Mouse (Mus musculus) CD8-positive naive resting alpha-beta T cell, adult 2 months (primary cell): ENCODE data around the gene Popdc2.
A peak's percentile ranks its signal among the peaks of the same experiment; 100 is the strongest.

Experiments
- DNase-seq, 2 experiments: peaks; one replicate each; pipeline ENCODE4 v3.0.0; 2022; ENCODE audit warnings: low read depth in 2 of 2, low spot score in 2 of 2

Popdc2 gene

GRCm38 (mm10) chr16:38375182-38375581 lies 13.2 kb downstream of the Popdc2 start:
- DNase-seq, result no peak

- DNase-seq, result peak in 1 of 2 experiments; percentile 18
Measured at GRCm38 (mm10) chr16:38376163-38376840, 14.3 kb downstream of the Popdc2 start.

DNA sequence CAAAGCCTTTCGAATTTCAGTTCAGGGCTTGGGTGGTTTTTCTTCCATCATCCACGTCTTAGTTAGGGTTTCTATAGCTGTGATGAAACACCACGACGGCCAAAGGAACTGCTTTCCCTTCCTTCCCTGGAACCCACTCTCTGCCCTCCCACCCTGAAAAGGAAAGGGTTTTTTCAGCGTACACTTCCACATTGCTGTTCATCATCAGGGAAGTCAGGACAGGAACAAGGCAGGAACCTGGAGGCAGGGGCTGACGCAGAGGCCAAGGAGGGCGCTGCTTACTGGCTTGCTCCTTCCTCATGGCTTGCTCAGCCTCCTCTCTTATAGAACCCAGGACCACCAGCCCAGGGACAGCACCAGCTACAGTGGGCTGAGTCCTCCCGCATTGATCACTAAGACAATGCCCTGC lies 14.8 kb downstream of the Popdc2 start:
- DNase-seq, result no peak

- DNase-seq, result no peak
Measured at GRCm38 (mm10) chr16:38377546-38377945, 15.5 kb downstream of the Popdc2 start.

DNA sequence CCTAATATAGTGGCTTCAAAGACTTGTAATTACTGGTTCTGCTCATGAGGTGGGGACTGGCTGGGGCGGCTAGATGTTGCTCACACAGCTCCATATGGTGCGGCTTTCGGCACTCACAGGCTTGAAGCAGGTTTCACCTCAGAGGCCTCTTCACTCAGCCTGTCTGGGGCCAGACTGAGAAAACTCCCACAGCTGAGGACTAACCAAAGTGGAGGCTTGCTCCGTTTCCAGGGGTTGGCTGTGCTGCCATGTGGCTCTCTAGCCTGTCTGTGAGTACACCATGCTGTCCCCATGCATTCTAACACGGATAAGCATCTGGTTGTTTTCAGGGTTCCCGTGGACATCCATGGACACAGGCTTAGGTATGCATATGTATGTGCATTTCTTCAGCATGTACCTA lies 16.6 kb downstream of the Popdc2 start:
- DNase-seq, result no peak

DNA sequence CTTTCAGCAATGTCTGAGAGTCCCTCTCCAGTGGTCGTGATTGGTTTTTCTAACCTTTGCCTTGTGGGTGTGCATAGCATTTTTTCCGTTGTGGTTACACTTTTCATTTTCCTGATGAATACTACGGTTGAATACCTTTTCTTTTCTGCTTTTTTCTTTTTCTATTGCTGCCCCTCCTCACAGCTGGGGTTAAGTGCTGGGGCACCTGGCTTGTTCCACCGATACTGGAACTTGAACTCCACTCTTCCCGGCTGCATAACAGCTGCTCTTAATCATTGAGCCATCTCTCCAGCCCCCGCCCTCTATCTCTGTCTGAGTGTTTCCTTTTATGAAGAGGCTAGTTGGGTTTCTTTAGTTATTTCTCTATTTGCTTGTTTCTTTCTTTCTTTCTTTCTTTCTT lies 17.1 kb downstream of the Popdc2 start:
- no peak for DNase-seq

DNA sequence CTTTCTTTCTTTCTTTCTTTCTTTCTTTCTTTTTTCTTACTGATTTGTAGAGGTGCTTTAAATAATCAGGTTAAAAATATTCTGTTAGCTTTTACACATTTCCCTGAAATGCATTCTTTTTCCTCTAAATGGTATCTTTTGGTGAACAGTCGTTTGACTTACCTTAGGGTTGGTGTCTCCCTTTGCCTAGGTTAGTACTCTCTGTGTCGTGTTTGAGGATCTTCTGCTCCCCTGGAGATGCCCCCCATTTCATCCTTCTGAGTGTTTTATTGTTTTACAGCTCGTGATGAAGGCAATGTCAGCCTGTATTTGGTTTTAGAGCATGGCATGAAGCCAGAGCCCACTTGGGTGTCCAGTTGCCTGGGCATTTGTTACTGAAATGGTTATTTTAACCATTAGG lies 17.5 kb downstream of the Popdc2 start:
- DNase-seq, result no peak

DNA sequence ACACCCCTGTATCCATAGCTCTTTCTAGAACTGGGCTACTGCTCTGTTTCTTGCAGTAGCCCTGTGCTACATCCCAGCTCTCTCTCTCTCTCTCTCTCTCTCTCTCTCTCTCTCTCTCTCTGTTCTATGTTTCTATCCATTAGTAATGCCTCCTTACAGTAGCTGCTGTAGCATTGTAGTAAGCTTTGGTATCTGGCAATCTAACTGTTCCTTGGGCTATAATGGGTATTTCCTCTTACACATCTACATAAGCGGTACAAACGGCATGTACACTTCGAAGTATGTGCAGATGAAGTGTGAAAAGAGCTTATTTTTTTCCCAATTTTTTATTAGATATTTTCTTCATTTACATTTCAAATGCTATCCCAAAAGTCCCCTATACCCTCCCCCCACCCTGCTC lies 17.9 kb downstream of the Popdc2 start:
- no peak for DNase-seq

DNA sequence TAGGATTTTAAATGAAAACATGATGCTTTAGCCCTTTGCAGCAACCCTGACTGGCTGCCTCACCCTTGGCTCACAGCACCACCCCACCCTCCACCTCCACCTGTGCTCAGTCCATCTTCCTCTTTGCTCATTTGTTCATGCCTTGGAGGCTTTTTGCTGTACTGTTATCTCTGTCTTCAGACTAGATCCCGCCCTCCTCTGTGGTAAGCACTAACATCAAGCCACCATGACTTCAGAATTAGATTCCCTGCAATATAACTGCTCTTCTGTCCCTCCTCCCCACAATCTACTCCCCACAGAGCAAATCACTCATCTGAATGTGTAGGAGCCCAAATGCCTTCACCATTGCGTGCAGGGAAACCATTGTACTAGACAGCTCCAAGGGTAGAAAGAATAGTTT lies 21.7 kb downstream of the Popdc2 start:
- DNase-seq, result no peak

GRCm38 (mm10) chr16:38385184-38385634 lies 23.2 kb downstream of the Popdc2 start:
- no peak for DNase-seq

- DNase-seq, result no peak
Measured at GRCm38 (mm10) chr16:38385700-38386099, 23.7 kb downstream of the Popdc2 start.

DNA sequence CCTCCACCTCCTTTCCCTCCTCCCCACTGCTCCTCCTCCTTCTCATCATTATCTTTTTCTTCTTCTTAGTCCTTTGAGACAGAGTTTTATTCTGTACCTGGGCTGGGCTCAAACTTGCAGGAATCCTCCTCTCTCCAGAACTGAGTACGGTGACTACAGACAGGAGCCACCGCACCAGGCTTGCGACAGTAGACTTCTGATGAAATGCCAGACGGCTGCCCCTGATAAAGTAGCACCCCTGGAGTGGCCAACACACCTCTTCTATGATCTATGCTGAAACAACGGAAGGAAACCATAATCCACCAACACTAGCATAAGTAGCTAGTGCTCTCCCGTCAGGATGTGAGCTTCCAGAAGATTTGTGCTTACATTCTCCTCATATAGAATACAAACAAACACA lies 25.4 kb downstream of the Popdc2 start:
- DNase-seq, result no peak

DNA sequence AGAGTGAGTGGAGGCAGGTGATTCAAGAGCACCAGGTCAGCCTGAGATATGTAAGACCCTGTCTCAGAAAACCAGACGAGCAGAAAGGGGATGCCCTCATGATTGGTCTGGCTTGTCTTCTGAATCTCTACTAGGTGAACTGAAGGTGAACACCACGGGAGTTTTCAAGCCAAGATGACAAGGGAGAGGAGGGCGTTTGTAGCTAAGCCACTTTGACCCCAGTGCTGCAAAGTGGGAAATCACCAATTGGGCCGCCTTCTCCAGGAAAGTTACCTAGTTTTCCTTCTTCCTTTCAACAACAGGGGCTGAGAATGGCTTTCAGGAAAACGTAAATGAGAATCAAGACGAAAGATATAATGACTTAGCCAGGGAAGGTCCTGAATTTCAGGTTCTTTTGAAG lies 26.7 kb downstream of the Popdc2 start:
- no peak for DNase-seq

DNA sequence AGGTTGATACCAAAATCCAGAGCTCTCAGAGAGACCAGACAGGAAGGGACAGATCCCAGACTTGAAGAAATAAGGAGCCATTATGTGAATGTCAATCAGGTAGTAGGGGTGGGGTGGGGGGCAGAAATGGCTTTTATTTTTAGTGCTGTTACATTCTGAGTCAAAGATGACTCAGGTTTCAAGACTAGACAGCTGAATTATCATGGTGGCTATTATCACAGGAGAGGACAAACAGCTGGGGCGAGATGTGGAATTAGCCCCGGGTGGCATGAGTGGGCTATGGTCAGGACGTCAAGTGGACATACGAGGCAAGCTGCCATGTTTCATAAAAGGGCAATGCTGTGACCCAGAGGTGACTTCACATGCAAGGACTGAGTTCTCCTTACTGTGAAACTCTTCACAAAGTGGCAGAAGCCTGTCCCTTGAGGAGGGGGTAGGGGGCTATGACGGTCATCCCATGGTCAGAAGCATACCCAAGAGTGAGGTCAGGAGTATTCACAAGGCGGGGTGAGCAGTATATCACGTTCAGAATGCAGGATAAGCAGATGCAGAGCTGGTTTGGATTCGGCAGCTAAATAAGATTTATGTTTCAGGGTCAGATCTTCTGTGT lies 27.4 kb downstream of the Popdc2 start:
- DNase-seq, result no peak

DNA sequence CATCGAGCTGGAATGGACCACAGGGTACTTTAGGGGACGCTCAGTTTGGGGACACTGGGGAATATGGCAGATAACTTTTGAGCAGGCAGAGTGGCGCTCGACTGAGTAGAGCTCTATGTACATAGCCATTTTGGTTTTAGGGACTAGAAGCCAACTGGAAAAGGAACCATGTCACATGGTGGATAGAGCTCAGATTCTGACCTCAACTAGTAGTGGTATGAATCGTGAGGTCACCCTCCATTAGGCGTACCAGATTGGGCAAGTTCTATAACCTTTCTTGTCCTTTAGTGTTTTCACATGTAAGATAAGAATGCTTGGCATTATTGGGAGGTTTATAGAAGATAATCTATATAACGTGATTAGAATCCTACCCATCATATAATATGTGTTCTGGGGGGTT lies 28.3 kb downstream of the Popdc2 start:
- DNase-seq, result no peak

DNA sequence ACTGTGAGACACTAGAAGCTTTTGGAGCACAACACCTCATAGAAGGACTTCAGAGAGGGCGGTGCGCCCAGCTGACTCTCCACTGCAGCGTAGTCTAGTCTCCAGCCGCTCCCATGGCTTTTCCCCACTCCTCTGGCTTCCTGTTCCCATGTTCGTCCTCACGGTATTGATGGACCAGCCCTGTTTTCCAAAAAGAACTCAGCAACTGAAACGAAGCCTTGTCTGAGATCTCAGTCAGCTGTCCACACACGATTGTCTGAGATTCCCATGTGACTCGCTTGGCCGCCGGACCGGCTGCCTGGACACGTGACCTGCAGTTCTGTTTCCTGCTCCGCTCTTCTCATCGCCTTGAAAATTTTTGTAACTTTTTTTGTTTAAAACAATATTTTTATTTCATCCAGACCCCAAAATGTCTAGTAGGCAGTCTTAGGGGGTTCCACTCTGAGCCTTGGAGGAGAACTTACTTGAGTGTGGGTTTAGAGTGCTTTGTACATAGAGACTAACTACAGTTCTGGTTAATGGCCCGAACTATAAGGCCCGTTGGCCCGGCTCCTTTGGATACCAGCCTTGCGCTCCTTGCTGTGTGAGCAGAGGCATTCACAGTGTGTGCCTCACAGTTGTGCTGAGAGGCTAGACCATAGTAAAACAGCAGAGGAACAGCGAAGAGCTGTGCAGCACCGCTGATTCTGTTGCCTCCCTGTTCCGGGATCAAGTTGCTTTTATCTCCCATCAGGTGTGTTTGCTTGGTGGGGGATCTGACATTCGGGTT lies 30.3 kb downstream of the Popdc2 start:
- DNase-seq, result no peak

DNA sequence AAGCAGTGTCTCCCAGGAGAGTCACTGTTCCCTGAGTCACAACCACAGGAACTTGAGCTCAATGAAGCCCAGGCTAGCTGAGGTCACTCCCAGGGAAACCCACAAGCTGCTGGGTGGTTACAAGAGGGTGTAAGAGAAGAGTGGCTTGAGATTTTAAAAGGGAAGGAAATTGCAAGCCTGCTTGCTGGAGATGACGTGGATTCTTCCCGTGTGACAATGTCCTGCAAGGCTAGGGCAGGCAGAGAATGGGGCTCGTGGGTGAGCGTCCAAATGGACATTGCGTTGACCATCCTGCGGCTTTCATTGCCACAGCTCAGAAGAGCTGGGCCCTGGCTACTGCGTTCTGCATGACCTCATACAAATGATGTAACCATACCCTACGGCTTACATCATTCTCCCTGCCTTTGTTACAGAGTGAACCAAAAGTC lies 32.2 kb downstream of the Popdc2 start:
- DNase-seq, result no peak

GRCm38 (mm10) chr16:38395060-38395730 lies 33.2 kb downstream of the Popdc2 start:
- DNase-seq, result no peak

DNA sequence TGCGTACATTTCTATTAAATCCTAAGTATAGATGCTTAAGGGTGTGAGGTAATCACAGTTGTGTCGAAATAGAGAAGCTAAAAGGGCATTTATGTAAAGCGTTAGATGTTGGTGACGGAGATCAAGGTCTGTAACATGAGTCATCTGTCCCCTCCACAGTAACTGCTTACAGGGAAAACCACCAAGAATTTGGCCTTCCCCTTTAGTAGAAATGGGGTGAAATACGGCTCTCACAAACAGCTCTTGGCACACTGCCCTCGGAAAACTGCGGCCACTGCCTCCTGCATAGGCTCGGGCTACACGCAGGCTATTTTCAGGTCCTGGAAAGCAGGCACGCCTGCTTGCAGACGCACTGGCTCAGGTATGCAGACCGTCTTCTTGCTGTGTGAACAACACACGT lies 34.1 kb downstream of the Popdc2 start:
- no peak for DNase-seq

- no peak for DNase-seq
Measured at GRCm38 (mm10) chr16:38398266-38398665, 36.3 kb downstream of the Popdc2 start.

- no peak for DNase-seq
Measured at GRCm38 (mm10) chr16:38399076-38399475, 37.1 kb downstream of the Popdc2 start.
